Mouse (Mus musculus) midbrain, embryonic 15.5 days (tissue): Measurements from ENCODE around the gene Gja5. TPM values are rescaled to one million over a fixed set of nuclear protein-coding genes. Genes with fewer than 3 reads are reported as not detected.
"Not testable (repeated sequence)": the region's sequence is repeated elsewhere in the genome, so short reads cannot be mapped to it uniquely, and the experiment has no call there.

Experiments used
- ATAC-seq: fragments of 200-750 bp; cut with Nextera tagmentation; replicated peaks from 2 replicates; pipeline ENCODE4 v1.8.0; 2017; ENCODE audit warnings: moderate TSS enrichment
- H3K27ac ChIP-seq: fragments of 300-500 bp; sonication (generic); 2 replicates; pipeline ENCODE4 v1.5.1; 2015; ENCODE audit warnings: mild to moderate bottlenecking, inconsistent platforms
- H3K27me3 ChIP-seq: fragments of 300-500 bp; sonication (generic); replicated peaks from 2 replicates; pipeline ENCODE4 v1.6.1; 2015; ENCODE audit warnings: inconsistent platforms
- H3K36me3 ChIP-seq: fragments of 300-500 bp; sonication (generic); replicated peaks from 2 replicates; pipeline ENCODE4 v1.6.1; 2015; ENCODE audit warnings: inconsistent platforms
- H3K4me1 ChIP-seq: fragments of 300-500 bp; sonication (generic); 2 replicates; pipeline ENCODE4 v1.6.1; 2015; ENCODE audit warnings: inconsistent platforms
- H3K4me2 ChIP-seq: fragments of 300-500 bp; sonication (generic); 2 replicates; pipeline ENCODE4 v1.6.1; 2015; ENCODE audit warnings: inconsistent platforms, mild to moderate bottlenecking, moderate library complexity
- H3K4me3 ChIP-seq: fragments of 300-500 bp; sonication (generic); 2 replicates; pipeline ENCODE4 v1.5.1; 2015; ENCODE audit warnings: mild to moderate bottlenecking, inconsistent platforms
- H3K9ac ChIP-seq: fragments of 300-500 bp; sonication (generic); 2 replicates; pipeline ENCODE4 v1.6.1; 2015; ENCODE audit warnings: mild to moderate bottlenecking, inconsistent platforms
- H3K9me3 ChIP-seq: fragments of 300-500 bp; sonication (generic); 2 replicates; pipeline ENCODE4 v1.6.1; 2016; ENCODE audit warnings: inconsistent platforms
- WGBS: fragments of 180-500 bp; shearing (Covaris S2); methylation state at CpG from one replicate; pipeline ENCODE4 v1.1.7; 2015; ENCODE audit warnings: mixed read lengths; 5-methylcytosine and 5-hydroxymethylcytosine counted together
- polyA plus RNA-seq: library from polyadenylated mRNA; unstranded; fragments of >200 nt; fragmentation: Nextera tagmentation; extraction: Ambion mirVana; gene quantifications from 2 replicates; pipeline ENCODE4 v1.2.1, GENCODE M21; 2015

The Gja5 gene
- polyA plus RNA-seq, 1 experiment from 2014 or later, result 4.7 TPM

- no peaks in the 10 kb centered on the region for H3K36me3 ChIP-seq
- H3K4me3 ChIP-seq, result no peak overlapping the region
- H3K4me2 ChIP-seq, result no peak overlapping the region
- H3K9ac ChIP-seq, result no peak overlapping the region
- H3K9me3 ChIP-seq, result no peaks in the 10 kb centered on the region
- ATAC-seq, result no peak
- no peak overlapping the region for H3K27ac ChIP-seq
- no peaks in the 10 kb centered on the region for H3K4me1 ChIP-seq
- WGBS, result 78% methylated on average over 4 of the region's 4 CpGs
- H3K27me3 ChIP-seq, result no peaks in the 10 kb centered on the region
Observed at GRCm38 (mm10) chr3:97087326-97087725, 182.8 kb downstream of the Gja5 start.

GRCm38 (mm10) chr3:97088291-97088690 is 183.8 kb downstream of the Gja5 start:
- H3K4me2 ChIP-seq, H3K27me3 ChIP-seq, ATAC-seq, H3K36me3 ChIP-seq, H3K4me1 ChIP-seq, H3K27ac ChIP-seq, H3K9me3 ChIP-seq, H3K4me3 ChIP-seq, H3K9ac ChIP-seq: not testable (repeated sequence)
- WGBS, result 80% methylated on average over 4 of the region's 4 CpGs

GRCm38 (mm10) chr3:97091971-97092370 is 187.5 kb downstream of the Gja5 start:
- not testable (repeated sequence) for H3K9me3 ChIP-seq, H3K36me3 ChIP-seq, H3K4me3 ChIP-seq, H3K4me2 ChIP-seq, H3K9ac ChIP-seq, H3K27me3 ChIP-seq, H3K27ac ChIP-seq, H3K4me1 ChIP-seq, ATAC-seq
- 89% methylated on average over 7 of the region's 7 CpGs for WGBS

GRCm38 (mm10) chr3:97096664-97097063 is 192.2 kb downstream of the Gja5 start:
- not testable (repeated sequence) for ATAC-seq, H3K9me3 ChIP-seq, H3K36me3 ChIP-seq, H3K4me3 ChIP-seq, H3K27ac ChIP-seq, H3K9ac ChIP-seq, H3K4me2 ChIP-seq, H3K27me3 ChIP-seq
- H3K4me1 ChIP-seq, result peaks cover 14% of the 10 kb centered on the region
- 80% methylated on average over 4 of the region's 4 CpGs for WGBS

GRCm38 (mm10) chr3:97100784-97101641 is 196.5 kb downstream of the Gja5 start:
- 46% methylated on average over 10 of the region's 10 CpGs for WGBS
- Histone ChIP-seq H3K9me3 (no peaks in the 10 kb centered on the region), H3K4me3 (no peak overlapping the region), H3K27me3 (no peaks in the 10 kb centered on the region), H3K36me3 (no peaks in the 10 kb centered on the region), H3K4me2 (no peak overlapping the region), H3K4me1 (peaks cover 14% of the 10 kb centered on the region), H3K9ac (no peak overlapping the region), H3K27ac (peak overlapping the region; percentile 37)
- peak; percentile 97 for ATAC-seq

- not testable (repeated sequence) for ATAC-seq, H3K9ac ChIP-seq, H3K4me3 ChIP-seq, H3K4me2 ChIP-seq, H3K27ac ChIP-seq, H3K36me3 ChIP-seq, H3K27me3 ChIP-seq, H3K9me3 ChIP-seq
- WGBS, result 80% methylated on average over 4 of the region's 5 CpGs
- peaks cover 14% of the 10 kb centered on the region for H3K4me1 ChIP-seq
Observed at GRCm38 (mm10) chr3:97103946-97104345, 199.5 kb downstream of the Gja5 start.

- WGBS, result 72% methylated on average over 1 of the region's 1 CpGs
- no peaks in the 10 kb centered on the region for H3K36me3 ChIP-seq
- ATAC-seq, result no peak
- H3K27me3 ChIP-seq, result no peaks in the 10 kb centered on the region
- no peak overlapping the region for H3K27ac ChIP-seq
- no peak overlapping the region for H3K4me2 ChIP-seq
- H3K4me3 ChIP-seq, result no peak overlapping the region
- no peaks in the 10 kb centered on the region; the same call in 1 of the 2 replicates for H3K9me3 ChIP-seq
- peaks cover 14% of the 10 kb centered on the region for H3K4me1 ChIP-seq
- no peak overlapping the region for H3K9ac ChIP-seq
Observed at GRCm38 (mm10) chr3:97104696-97105430, 200.4 kb downstream of the Gja5 start.

GRCm38 (mm10) chr3:97117511-97117910 is 213.0 kb downstream of the Gja5 start:
- Histone ChIP-seq H3K9me3 (no peaks in the 10 kb centered on the region; the same call in 1 of the 2 replicates), H3K4me1 (no peaks in the 10 kb centered on the region), H3K4me3 (no peak overlapping the region), H3K27me3 (no peaks in the 10 kb centered on the region), H3K27ac (no peak overlapping the region), H3K9ac (no peak overlapping the region), H3K4me2 (no peak overlapping the region), H3K36me3 (no peaks in the 10 kb centered on the region)
- ATAC-seq, result no peak
- WGBS, result 90% methylated on average over 6 of the region's 6 CpGs

- 56% methylated on average over 12 of the region's 12 CpGs for WGBS
- ATAC-seq, result no peak
- H3K27me3 ChIP-seq, result no peaks in the 10 kb centered on the region
- no peaks in the 10 kb centered on the region for H3K36me3 ChIP-seq
- no peaks in the 10 kb centered on the region for H3K4me1 ChIP-seq
- H3K9me3 ChIP-seq, result no peaks in the 10 kb centered on the region; the same call in 1 of the 2 replicates
- no peak overlapping the region for H3K4me3 ChIP-seq
- H3K4me2 ChIP-seq, result no peak overlapping the region
- no peak overlapping the region for H3K9ac ChIP-seq
- H3K27ac ChIP-seq, result no peak overlapping the region
Observed at GRCm38 (mm10) chr3:97118313-97118712, 213.8 kb downstream of the Gja5 start.

- Histone ChIP-seq H3K9me3 (no peaks in the 10 kb centered on the region), H3K4me1 (no peaks in the 10 kb centered on the region), H3K36me3 (no peaks in the 10 kb centered on the region), H3K27me3 (no peaks in the 10 kb centered on the region), H3K9ac (no peak overlapping the region), H3K4me2 (no peak overlapping the region), H3K4me3 (no peak overlapping the region), H3K27ac (no peak overlapping the region)
- ATAC-seq, result no peak
- WGBS, result 66% methylated on average over 7 of the region's 7 CpGs
Observed at GRCm38 (mm10) chr3:97124193-97124592, 219.7 kb downstream of the Gja5 start.
